Mouse (Mus musculus) c-Kit-positive CD71-negative TER-119-negative erythroid progenitor cells, embryonic 14.5 days (primary cell): ENCODE data around the gene Ppp1r12b.

ENCODE experiments used
- DNase-seq: peaks from one replicate; pipeline ENCODE4 v3.0.0-alpha.2; 2013; ENCODE audit warnings: low read depth

The Ppp1r12b gene

DNA sequence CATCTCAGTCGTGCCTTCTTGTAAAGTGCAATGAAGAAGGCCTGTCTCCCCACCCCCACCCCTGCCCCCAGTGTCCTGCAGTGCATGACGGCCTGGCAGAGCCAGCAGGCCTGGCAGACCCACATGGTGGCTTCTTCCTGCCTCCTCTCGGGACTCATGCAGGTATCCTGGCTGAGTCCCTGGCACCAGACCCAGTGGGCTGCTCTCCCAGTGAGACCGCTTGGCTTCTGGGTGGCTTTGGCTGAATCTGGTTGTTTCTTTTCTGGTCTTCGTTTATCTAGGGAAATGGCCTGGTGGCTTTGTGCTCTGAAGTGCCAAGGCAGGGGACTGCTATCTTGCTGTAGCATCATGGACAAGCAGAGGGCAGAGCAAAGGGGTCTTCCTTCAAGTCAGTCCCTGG, 240.7 kb downstream of the Ppp1r12b start:
- no peak for DNase-seq

DNA sequence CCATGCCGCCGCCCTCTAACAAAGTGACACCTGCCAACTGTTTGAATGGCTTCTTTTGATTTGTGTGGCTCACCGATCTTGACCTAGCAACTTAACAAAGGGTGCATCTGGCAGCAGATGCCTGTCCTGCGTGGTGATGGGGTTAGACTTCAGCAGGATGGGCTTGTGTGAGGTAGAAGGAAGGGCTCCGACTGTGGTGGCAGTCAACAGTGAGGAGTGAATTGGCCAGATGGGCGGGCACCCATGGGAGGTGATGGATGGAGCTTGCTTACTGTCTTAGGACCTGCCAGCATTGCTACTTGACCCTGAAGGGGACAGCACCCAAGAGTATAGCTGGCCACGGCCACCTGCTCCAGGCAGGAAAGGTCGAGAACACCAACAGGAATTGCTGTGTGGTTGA, 241.6 kb downstream of the Ppp1r12b start:
- no peak for DNase-seq

DNA sequence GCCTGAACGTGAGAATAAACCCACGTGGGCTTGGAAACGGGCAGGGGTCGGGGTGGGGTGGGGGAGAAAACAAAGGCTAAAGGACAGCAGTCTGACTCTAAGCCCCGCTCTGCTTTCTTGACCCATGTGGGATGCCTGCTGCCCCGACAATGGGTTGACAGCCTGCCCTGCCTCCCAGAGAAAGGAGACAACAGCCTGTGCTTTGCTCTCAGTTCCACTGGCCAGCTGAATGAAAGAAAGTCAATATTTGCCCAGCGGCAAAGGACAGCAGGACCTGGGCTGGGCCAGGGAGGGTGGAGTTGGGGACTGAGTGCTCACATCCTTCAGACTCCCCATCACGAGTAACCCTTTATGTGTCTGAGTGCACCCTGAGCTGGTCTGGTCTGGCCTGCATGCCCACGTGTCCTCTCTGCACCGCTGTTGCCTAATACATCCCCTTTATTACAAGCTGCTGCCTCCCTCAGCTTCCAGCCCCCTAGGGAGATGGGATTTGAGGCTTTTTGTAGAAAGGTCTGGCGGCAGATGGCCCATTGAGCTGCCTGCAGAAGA, 242.2 kb downstream of the Ppp1r12b start:
- no peak for DNase-seq

DNA sequence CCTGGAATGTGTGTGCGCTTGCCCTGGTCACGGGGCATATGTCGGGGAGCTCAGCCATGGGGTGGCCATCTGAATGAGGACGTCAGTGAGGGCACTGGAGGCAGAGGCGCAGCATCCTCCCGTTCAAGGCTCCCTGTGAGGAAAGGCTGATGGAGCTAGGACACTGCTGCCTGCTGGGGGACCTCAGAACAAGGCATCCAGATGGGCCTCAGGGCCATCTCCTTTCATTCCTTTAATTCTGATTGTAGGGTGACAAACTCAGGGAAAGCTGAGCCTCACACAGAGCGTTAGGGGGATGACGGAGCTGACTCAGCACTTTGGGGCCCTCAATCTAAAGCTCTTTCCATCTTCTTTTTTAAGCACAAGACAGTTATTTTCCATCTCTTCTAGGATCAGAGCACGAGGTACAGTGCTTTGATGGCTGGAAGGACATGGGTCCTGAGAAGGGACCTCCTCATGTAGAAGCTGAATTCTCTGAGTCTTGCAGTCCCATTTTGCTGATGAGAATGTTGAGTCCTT, 242.9 kb downstream of the Ppp1r12b start:
- no peak for DNase-seq

DNA sequence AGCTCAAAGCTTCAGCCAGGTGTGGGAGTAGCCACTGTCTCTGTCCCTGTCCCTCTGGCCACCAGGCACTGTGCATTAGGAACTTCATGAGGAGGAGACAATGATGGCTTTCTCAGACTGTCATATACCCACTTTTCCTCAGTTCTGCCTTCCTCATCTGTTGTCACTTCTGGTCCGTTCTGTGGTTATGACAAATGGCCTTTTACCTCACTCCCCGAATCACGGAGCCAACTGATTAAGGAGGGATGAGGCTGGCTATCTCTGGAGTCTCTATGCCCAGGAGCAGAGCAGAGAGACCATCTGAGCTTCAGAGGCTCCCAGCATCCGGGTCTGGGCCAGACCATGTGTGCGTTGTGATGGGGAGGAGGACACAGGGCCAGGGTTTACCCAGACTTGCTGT, 244.1 kb downstream of the Ppp1r12b start:
- no peak for DNase-seq

DNA sequence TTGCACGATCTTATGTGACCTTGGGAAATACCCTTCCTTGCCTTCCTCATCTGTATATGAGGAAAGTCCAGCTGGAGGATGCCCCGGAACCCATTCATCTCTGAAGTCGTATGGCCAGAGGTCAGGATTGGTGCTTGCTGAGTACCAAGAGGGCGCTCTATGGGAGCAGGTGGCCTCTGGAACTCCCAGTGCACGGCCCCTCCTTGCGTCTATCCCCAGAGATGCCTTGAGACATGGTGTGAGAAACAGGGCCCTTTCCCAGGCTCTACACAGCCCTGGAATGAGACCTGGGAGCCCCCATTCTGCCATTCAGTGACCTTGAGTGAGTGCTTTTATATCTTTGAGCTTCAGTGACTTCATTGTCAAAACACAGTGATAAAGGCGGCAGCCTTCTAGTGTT, 244.7 kb downstream of the Ppp1r12b start:
- no peak for DNase-seq

DNA sequence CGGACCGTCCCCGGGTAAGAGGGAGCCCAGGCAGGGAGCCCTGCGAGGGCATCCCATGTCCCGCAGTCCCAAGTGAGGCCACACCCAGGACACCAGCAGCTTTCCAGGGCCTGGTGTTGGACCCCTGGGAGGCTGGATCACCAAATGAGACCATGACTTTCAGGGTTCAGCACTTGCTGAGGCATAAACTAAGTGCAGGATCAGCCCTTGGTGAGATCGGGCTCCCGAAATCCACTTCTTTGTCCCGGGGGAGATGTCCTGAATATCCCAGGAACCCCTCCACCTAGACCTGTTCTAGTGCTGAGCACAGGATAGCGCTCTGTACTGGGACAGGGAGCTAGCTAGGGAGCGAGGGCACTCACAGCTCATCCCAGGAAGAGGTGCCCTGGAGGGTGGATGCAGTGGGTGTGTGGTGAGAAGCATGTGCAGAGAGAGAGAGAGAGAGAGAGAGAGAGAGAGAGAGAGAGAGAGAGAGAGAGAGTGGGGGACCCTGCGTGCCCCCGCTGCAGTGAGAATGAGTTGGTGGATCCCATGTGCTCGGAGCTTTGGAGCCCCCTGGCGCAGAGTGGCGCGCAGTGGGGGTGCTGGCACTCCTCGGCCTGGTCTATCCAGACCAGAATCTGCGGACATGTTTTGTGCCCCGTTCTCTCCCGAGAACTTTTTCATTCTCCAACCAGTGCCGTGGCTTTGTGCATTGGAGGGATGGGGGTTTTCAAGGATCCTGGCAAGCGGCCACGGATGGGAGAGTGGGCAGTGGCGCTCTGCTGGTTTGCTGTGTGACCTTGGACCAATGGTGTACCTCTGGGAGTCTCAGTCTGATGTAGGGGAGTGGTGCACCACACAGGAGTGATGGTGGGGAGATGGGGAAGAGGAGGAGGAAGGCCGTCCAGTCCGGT, 246.1 kb downstream of the Ppp1r12b start:
- no peak for DNase-seq

DNA sequence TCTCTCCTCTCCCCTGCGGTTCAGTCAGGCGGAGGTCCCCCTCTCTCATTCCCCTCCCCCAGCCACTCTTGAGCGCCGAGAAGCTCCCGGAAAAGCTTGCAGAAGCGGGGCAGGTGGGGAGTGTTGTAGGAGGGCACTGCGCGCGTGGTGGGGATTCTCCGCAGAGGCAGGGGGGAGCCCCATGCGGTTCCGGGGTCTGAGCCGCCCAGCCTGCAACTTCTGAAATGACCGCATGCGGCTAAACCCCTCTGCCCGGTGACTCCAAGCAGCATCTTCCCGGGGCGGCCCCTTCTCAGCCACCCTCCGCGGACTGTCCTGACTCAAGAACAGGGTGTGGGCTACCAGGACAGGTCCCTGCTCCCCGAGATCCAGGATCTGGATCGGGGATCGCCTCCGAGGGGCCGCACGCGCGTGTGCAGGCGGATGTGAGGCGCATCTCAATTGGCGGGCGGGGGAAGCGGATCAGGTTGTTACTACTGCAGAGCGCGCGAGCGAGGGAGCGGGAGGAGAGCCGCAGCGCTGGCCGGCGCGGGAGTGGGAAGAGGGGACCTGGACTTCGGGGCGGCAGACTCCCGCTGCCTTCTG, 246.8 kb downstream of the Ppp1r12b start:
- DNase-seq = no peak

DNA sequence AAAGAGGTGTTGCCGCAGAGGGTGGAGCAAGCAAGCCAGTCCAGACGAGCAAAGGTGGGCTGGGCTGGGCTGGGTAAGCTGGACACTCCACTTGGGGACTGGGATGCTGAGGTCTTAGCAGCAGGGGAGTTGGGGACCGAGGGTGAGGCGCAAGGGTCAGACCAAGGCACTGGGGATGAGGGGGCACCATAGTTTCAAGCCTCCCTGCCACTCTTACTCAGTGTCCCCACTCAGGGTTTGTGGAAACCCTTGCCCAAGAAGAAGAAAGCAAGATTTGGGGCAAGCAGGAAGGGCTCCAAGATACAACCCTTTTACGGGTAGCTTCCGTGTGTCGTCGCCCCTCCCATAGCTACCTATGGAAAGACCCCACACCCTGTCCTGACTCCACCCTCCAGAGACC, 247.5 kb downstream of the Ppp1r12b start:
- no peak for DNase-seq

DNA sequence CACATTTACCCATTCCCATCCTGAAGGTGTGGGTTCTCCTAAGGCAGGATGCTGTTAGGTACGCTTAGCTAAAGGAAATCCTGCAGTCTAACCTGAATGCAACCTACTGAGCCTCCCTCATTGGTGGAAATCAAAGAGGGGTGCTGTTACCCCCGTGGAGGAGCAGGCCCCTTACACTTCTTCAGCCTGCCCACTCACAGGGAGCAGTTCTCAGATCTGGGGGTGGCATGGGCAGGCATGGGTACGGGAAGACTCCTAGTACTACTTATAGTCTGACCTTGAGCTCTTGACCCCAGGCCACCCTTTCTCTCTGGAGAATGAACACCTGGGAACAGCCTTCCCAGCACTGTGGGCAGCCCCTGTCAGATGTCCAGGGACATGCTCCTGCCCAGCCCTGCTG, 248.2 kb downstream of the Ppp1r12b start:
- no peak for DNase-seq

DNA sequence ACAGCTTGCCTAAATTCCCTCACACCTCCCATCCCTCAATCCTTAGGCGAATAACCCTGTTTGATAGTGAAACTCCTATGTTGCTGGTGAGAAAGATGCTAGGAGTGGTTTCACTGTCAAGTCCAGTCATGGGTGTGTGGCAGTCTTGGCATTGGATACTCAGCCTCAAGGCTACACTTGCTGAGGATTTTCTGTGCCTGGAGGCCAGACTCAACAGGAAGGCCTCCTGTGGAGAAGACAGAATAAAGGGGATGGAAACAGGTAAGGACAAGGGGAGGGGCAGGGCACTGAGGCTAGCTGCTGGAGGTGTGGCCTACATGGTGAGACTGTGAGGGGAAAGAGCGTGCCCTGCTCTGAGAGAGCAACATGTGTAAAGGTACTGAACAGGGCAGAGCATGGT, 249.2 kb downstream of the Ppp1r12b start:
- no peak for DNase-seq
